Mouse (Mus musculus): ENCODE results near the gene AC131692.1. TPM values are rescaled to one million over a fixed set of nuclear protein-coding genes. Genes with fewer than 3 reads are reported as not detected.

Gene AC131692.1
- polyA plus RNA-seq, 1 experiment = not detected

DNA sequence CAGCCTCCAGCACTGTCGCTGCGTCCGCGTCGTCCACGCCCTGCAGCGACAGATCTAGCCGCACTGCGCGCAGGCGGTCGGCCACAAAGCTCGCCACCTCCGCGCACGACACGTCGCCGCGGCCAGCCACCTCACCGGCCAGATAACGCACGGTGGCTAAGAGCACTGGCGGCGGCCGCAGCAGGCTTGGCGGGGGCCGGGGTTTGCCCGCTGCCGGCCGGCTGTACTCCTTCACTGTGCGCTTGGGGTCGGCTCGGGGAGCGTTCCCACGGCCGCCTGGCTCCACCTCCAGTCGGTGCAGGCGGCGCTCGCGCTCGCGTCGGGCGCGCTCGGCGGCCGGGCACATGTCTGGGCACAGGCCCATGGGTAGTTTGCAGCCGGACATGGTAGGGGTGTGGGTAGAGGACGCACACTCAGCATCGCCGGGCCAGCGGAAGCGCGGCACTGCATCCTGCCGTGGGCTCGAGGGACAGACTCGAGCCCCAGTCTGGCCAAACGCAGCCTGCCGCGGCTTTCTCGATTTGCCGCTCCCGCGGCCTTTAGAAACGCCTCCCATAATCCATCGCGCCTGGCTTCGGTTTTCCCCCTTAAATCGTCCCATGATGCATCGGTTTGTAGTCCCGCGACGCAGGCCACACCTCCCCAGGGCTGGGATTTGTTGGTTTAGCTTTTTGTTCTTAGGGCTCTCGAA is 23.9 kb downstream of the AC131692.1 start, which contains the start of gene Sac3d1:
Gene Sac3d1, minus strand, starts transcription at position 665 of the 691 bp plus-strand sequence.
- H3K4me3 ChIP-seq (ENCODE audit: low read depth, low read length) = peak within 1 kb of the TSS; percentile 73
- no peaks in the 10 kb centered on the region for H3K27me3 ChIP-seq (ENCODE audit: control insufficient read depth, insufficient read depth, low read length)
- H3K36me3 ChIP-seq (ENCODE audit: control insufficient read depth, insufficient read depth, low read length) = peaks cover 35% of the 10 kb centered on the region
- H3K4me1 ChIP-seq (ENCODE audit: control insufficient read depth, insufficient read depth, insufficient read length, low read length) = peaks cover 24% of the 10 kb centered on the region
- peak within 1 kb of the TSS; percentile 83 for H3K27ac ChIP-seq (ENCODE audit: insufficient read depth, low read depth, low read length)
- TF ChIP-seq POLR2A (IDR thresholded peaks at IDR 0.05; ENCODE audit: low read depth, low read length) (peak; percentile 44), CTCF (IDR thresholded peaks at IDR 0.05; ENCODE audit: extremely low read depth, insufficient read length, insufficient replicate concordance, low read depth, low read length) (no peak)
- under 1% methylated on average over 77 of the region's 77 CpGs for WGBS

DNA sequence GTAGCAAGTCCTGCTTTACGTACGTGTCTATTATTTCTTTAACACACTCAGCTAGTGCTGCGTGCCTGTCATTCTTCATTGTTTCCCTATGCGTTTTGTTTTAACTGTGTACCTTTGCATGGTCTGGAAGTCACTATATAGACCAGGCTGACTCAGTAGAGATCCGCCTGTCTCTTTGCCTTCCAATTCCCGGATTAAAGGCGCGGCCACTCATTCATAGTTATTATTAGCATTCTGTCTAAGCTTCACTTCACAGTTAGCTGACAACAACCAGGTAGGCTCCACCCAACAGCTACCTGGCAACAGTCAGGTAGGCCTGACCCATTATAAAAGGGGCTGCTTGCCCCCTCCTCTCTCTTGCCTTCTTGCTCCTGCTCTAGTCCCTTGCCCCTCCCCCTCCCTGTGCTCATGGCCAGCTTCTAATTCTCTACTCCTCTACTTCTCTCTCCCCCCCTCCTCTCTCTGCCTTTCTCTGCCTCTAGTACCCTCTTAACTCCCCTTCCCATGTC is 24.5 kb downstream of the AC131692.1 start:
- peaks cover 30% of the 10 kb centered on the region for H3K36me3 ChIP-seq (ENCODE audit: control insufficient read depth, insufficient read depth, low read length)
- H3K27me3 ChIP-seq (ENCODE audit: control insufficient read depth, insufficient read depth, low read length) = no peaks in the 10 kb centered on the region
- H3K4me3 ChIP-seq (ENCODE audit: low read depth, low read length) = peak overlapping the region; percentile 73; the same call in 1 of the 2 replicates
- H3K27ac ChIP-seq (ENCODE audit: insufficient read depth, low read depth, low read length) = peak overlapping the region; percentile 28
- WGBS = under 1% methylated on average over 8 of the region's 8 CpGs
- TF ChIP-seq POLR2A (IDR thresholded peaks at IDR 0.05; ENCODE audit: low read depth, low read length) (no peak), CTCF (IDR thresholded peaks at IDR 0.05; ENCODE audit: extremely low read depth, insufficient read length, insufficient replicate concordance, low read depth, low read length) (no peak)
- peaks cover 27% of the 10 kb centered on the region for H3K4me1 ChIP-seq (ENCODE audit: control insufficient read depth, insufficient read depth, insufficient read length, low read length)

DNA sequence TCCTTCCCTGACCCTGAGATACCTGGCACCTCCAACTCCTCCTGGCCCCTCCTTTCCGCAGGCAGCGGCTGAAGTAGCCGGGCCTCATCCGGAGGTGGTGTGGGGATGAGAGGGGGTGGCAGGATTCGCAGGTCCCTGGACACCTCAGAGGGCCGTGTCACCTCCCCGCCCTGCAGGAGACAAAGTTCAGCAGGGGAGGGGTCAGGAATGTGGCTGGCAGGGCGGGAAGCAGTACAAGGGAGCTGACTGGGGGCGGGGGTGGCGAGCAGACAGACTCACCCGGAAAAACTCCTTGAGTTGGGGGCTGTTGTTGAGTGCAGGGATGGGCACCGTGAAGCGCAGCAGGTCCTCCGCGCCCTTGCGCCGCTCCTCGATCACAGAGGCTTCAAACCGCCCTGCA is 27.5 kb downstream of the AC131692.1 start:
- Histone ChIP-seq H3K27ac (ENCODE audit: insufficient read depth, low read depth, low read length) (no peak overlapping the region), H3K36me3 (ENCODE audit: control insufficient read depth, insufficient read depth, low read length) (peaks cover 2% of the 10 kb centered on the region; the same call in 1 of the 2 replicates), H3K27me3 (ENCODE audit: control insufficient read depth, insufficient read depth, low read length) (no peaks in the 10 kb centered on the region), H3K4me1 (ENCODE audit: control insufficient read depth, insufficient read depth, insufficient read length, low read length) (peaks cover 25% of the 10 kb centered on the region), H3K4me3 (ENCODE audit: low read depth, low read length) (no peak overlapping the region)
- WGBS = 55% methylated on average over 19 of the region's 19 CpGs
- TF ChIP-seq CTCF (IDR thresholded peaks at IDR 0.05; ENCODE audit: extremely low read depth, insufficient read length, insufficient replicate concordance, low read depth, low read length) (no peak), POLR2A (IDR thresholded peaks at IDR 0.05; ENCODE audit: low read depth, low read length) (no peak)

DNA sequence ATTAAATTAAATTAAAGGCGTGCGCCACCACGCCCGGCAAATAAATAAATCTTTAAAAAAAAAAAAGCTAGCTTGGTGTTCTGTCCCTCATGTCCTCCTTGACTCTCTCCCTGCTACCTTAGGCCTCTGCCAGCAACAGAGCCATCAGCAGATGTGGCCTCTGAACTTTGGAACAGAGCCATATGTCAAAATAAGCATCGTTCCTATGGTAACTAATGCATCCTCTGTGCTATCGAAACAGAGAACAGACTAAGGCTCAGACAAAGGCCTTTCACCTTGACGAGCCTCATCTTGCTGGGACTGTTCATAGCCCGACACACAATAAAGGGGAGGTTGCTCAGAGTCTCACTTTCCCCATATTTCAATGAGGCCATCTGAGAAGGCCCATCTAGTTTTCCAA is 29.1 kb downstream of the AC131692.1 start:
- TF ChIP-seq CTCF (IDR thresholded peaks at IDR 0.05; ENCODE audit: extremely low read depth, insufficient read length, insufficient replicate concordance, low read depth, low read length) = no peak
- WGBS = 22% methylated on average over 8 of the region's 8 CpGs

DNA sequence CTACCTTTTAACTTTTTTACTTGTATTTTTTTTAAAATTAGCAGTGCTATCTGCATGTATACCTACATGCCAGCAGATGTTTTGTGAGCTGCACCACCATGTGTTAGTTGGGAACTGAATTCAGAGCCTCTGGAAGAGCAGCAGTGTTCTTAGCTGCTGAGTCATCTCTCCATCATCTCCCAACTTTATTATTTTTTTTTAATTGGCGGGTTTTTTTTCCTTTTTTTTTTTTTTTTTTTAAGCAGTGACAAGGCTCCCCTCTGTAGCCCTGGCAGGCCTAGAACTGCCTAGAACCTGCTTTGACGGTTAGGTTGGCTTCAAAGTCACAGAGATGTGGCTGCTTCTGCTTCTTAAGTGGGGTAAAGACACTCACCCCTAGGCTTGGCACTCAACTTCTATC is 30.7 kb downstream of the AC131692.1 start:
- Histone ChIP-seq H3K27ac (ENCODE audit: insufficient read depth, low read depth, low read length) (no peak overlapping the region), H3K27me3 (ENCODE audit: control insufficient read depth, insufficient read depth, low read length) (no peaks in the 10 kb centered on the region), H3K4me3 (ENCODE audit: low read depth, low read length) (no peak overlapping the region), H3K4me1 (ENCODE audit: control insufficient read depth, insufficient read depth, insufficient read length, low read length) (peaks cover 24% of the 10 kb centered on the region), H3K36me3 (ENCODE audit: control insufficient read depth, insufficient read depth, low read length) (0 out of 2 replicates have a peak, but pooled peaks cover 1% of the 10 kb centered on the region)
- 82% methylated on average over 2 of the region's 2 CpGs for WGBS
- TF ChIP-seq POLR2A (IDR thresholded peaks at IDR 0.05; ENCODE audit: low read depth, low read length) (no peak), CTCF (IDR thresholded peaks at IDR 0.05; ENCODE audit: extremely low read depth, insufficient read length, insufficient replicate concordance, low read depth, low read length) (no peak)

More for the DNA sequence above, 29.1 kb downstream of the AC131692.1 start:
- 0 out of 2 replicates have a peak, but pooled peaks cover 1% of the 10 kb centered on the region for H3K36me3 ChIP-seq (ENCODE audit: control insufficient read depth, insufficient read depth, low read length)
- no peak overlapping the region for H3K4me3 ChIP-seq (ENCODE audit: low read depth, low read length)
- H3K4me1 ChIP-seq (ENCODE audit: control insufficient read depth, insufficient read depth, insufficient read length, low read length) = peaks cover 24% of the 10 kb centered on the region
- H3K27me3 ChIP-seq (ENCODE audit: control insufficient read depth, insufficient read depth, low read length) = no peaks in the 10 kb centered on the region
- peak overlapping the region; percentile 40; the same call in 1 of the 2 replicates for H3K27ac ChIP-seq (ENCODE audit: insufficient read depth, low read depth, low read length)

DNA sequence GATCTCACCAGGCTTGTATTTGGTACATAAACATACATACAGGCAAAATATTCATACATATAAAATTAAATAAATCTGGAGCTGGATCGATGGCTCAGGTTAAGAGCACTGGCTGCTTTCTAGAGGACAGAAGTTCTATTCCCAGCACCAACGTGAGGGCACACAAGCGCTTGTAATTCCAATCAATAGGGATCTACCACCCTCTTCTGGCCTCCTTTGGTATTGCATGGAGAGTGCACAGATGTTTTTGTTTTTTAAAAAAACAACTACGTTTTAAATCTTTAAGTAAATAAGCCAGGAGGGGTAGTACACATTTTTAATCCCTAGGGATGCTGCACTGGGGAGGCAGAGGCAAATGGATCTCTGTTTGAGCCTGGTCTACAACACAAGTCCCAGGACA is 32.1 kb downstream of the AC131692.1 start:
- TF ChIP-seq CTCF (IDR thresholded peaks at IDR 0.05; ENCODE audit: extremely low read depth, insufficient read length, insufficient replicate concordance, low read depth, low read length) (peak; percentile 57; the same call in 1 of the 2 replicates), POLR2A (IDR thresholded peaks at IDR 0.05; ENCODE audit: low read depth, low read length) (no peak)
- no peak overlapping the region for H3K27ac ChIP-seq (ENCODE audit: insufficient read depth, low read depth, low read length)
- no peak overlapping the region for H3K4me3 ChIP-seq (ENCODE audit: low read depth, low read length)
- no peaks in the 10 kb centered on the region for H3K36me3 ChIP-seq (ENCODE audit: control insufficient read depth, insufficient read depth, low read length)
- H3K27me3 ChIP-seq (ENCODE audit: control insufficient read depth, insufficient read depth, low read length) = no peaks in the 10 kb centered on the region
- H3K4me1 ChIP-seq (ENCODE audit: control insufficient read depth, insufficient read depth, insufficient read length, low read length) = peaks cover 14% of the 10 kb centered on the region
- 23% methylated on average over 4 of the region's 4 CpGs for WGBS
